Mouse (Mus musculus): Measurements from ENCODE around the gene Troap.

DNA sequence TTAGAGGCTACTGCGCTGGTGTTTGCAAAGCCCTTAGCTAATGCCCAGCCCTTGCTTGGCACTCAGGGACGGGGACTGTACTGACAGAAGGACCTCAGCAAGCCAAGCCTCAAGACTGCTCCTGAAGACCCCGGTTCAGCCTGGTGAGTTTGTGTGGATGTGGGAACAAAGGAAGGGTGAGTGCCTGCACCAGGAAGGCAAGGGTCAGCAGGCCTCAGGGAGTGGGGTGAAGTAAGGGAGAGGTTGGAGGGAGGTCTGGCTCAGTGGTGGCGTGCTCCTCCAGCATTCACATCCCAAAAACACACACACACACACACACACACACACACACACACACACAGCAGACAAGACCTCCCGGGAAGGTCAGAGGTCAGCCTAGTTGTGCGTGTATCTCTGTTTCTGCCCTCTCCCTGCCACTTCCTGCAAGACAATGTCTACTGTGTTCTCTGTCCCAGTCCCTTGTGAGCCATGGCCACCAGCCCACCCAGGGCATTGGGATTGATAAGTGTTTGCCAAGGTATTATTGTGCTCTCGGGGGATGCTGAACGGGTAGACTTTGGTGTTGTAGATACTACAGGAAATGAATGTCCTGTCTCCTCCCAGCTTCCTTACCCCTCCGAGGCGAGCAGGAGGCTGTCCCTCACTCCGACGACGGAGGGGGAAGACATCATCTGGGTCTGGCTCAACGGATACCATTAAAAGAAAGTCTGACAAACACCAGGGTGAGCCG lies 4.0 kb downstream of the Troap start:
- TF ChIP-seq CTCF (IDR thresholded peaks at IDR 0.05) (no peak), EP300 (IDR thresholded peaks at IDR 0.05) (no peak)

Data from lung, postnatal 0 days (tissue).